Mouse (Mus musculus) Muller cell, postnatal 12 days (primary cell): ENCODE results near the gene Rabif.
"Not testable (repeated sequence)": the region's sequence is repeated elsewhere in the genome, so short reads cannot be mapped to it uniquely, and the experiment has no call there.

ENCODE experiments used
- DNase-seq: peaks from one replicate; pipeline ENCODE4 v3.0.0-alpha.2; 2015; ENCODE audit errors: inconsistent ontology term

The Rabif gene

DNA sequence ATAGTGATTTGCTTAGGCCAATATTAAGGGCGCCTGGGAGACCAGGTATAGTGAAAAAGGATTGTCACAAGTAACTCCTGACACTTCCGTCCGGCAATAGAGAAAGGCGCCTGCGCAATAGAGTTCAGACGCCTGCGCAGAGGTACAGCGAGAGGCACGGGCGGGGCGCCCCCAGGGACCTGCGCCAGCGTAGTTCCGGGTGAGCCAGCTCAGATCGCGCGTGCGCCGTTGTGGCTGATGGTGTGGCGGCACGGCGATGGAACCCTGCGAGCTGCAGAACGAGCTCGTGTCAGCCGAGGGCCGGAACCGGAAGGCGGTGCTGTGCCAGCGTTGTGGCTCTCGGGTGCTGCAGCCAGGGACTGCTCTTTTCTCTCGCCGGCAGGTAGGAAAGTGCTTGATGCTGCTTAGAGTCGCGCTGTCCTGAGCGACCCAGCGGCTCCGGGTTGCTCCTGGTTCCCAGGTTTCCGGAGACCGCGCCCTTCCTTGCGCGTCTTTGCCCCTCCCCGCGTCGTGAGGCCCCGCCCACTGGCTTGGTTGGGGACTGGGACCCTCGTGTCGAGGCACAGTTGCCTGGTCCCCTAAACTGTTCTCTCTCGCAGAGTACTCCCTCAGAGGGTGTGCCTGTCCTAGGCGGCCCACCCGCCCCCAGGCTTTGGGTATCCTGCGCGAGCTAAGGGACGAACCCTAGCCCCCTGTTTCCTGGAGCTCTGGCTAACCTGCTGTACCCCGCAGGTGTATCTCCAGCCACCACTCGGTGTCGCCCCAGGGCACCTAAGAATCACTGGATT is at the start of gene Rabif:
TSS of gene Rabif (plus strand) at position 221 of the 788 bp plus-strand sequence.
- peak; percentile 98 for DNase-seq

DNA sequence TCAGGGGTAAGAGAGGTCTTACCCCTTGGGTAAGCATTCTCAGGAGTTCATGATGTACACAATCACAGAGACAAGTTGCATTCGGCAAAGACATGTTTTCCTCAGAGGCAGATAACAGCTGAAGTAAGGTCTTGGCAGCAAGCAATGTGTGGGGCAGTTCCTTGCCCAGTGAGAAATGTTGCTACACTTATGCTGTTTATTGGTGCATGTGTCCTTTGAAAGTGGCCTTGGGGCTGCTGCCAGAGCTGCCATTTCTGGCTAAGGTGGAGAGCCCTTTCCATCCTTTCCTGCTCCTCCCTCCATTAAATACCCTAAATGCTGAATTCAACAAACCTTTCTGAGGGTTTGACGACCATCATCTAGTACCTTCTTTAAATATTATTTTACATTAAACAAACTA is 49.0 kb upstream of the Rabif start:
- DNase-seq, result no peak

DNA sequence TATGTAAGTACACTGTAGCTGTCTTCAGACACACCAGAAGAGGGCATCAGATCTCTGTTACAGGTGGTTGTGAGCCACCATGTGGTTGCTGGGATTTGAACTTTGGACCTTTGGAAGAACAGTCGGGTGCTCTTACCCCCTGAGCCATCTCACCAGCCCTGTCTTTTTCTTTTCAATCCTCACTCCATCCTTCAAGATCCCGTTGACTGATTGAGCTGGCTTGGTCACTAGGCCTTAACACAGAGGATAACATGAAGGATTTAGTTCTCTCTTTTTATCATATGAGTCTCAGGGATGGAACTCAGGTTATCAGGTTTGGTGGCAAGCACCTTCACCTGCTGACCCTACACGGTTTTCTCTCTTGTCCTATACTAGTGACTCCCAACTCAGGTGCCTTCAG is 45.9 kb upstream of the Rabif start:
- DNase-seq, result not testable (repeated sequence)

DNA sequence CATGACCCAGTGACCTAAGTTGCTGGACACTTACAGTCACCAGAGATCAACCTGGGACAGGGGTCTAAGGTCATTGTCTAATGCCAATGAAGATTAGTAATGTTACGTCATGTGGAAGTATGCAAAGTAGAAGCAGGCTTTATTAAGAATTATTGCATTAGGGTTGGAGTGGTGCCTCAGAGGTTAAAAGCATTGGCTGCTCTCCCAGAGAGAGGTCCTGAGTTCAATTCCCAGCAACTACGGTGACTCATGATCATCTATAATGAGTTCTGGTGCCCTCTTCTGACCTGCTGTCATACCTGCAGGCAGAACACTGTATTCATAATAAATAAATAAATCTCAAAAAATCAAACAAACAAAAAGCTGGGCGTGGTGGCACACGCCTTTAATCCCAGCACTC is 44.2 kb upstream of the Rabif start:
- DNase-seq, result no peak

DNA sequence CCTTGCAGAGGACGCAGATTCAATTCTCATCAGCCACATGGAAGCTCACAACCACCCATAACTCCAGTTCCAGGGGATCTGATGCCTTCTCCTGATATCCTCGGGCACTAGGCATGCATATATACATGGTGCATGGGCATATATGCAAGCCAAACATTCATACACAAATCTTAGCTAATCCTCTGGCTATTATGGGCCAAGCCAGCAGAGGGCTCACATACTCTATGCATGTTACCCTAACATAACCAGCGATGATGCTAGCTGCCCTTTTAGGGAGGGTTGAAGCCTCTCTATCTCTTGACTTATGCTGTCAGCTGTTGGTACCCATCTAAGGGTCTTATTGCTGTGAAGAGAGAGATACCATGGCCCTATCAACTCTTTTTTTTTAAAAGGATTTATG is 43.5 kb upstream of the Rabif start:
- DNase-seq, result peak; percentile 8

DNA sequence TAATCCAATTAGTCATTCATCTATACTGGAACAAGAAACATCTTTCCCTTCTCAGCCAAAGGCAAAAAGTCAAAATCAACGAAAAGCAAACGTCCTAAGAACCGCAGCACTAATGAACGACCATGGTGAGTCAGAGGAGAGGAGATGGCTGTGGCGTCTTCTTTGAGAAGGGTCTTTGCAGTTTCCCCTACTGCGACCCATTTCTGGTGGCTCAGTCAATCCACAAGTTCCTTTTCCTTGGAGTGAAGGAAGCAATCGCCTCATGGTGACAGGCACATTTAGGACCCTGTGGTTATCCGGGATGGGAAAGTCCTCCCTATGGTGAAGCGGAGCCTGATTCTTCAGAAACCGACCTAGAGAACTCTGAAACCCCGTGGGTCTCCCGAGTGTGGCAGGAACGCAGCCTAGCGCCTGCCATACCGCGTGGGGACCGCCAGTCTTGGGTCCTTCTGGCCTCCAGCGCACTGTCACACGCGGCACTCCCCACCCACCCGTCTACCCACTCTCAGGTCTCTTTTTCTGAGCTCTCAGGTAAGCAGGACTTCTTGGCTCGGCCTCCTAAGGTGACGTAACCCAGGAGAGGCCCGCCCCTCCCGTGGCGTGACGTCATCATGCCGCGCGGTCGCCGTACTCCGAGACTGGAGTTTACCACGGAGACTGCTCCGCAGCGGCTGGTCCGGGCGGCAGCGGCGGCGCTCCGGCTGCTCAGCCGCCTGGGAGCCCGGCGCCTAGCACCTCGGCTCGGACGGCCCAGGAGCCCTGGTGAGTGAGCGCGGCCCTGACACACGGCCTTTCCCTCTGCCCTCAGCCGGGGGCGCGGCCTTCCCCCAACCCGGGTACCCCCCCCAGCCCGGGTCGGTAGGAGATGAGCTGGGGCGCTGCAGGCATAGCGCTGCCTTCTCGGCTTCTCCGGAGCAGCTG is 39.3 kb upstream of the Rabif start, which contains the start of gene Klhl12:
TSS of gene Klhl12 (plus strand) at position 628 of the 921 bp plus-strand sequence.
- peak; percentile 93 for DNase-seq

DNA sequence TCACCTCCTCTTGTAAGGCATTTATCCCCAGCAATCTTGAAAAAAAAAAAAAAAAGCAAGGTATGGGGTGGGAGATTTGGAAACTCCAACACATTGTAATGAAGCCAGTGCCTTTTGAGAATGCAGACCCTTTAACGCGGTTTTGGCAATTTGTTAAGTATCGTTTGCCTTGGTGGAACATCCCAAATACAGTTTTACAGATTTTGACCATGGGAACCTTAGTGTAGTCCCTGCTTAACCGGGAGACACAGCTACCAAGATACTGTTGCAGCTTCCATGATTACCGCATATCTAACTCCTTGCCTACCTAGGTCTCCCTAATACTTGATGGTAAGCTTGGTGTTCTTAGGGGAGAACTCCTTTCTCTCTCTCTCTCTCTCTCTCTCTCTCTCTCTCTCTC is 38.4 kb upstream of the Rabif start:
- DNase-seq, result peak; percentile 6

DNA sequence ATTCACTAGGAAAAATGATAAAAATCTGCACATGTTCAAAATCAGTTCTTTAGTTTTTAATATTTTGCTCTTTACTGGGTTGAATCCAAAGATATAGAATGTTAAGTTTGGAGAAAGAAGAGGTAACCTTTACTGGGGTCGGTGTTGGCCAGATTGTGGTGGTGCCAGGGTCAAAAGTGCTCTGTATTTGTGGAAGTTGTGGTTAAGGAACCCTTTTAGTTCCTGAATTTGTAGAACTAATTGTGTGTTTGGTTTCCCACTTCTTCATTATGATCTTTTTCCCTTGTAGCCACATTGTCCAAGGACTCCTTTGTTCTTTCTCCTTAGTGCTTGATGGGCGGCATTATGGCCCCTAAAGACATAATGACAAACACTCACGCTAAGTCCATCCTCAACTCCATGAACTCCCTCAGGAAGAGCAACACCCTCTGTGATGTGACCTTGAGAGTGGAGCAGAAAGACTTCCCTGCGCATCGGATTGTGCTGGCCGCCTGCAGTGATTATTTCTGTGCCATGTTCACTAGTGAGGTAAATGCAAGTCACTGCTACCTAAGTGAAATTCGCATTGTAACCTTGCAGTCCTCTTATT is 36.2 kb upstream of the Rabif start:
- no peak for DNase-seq

DNA sequence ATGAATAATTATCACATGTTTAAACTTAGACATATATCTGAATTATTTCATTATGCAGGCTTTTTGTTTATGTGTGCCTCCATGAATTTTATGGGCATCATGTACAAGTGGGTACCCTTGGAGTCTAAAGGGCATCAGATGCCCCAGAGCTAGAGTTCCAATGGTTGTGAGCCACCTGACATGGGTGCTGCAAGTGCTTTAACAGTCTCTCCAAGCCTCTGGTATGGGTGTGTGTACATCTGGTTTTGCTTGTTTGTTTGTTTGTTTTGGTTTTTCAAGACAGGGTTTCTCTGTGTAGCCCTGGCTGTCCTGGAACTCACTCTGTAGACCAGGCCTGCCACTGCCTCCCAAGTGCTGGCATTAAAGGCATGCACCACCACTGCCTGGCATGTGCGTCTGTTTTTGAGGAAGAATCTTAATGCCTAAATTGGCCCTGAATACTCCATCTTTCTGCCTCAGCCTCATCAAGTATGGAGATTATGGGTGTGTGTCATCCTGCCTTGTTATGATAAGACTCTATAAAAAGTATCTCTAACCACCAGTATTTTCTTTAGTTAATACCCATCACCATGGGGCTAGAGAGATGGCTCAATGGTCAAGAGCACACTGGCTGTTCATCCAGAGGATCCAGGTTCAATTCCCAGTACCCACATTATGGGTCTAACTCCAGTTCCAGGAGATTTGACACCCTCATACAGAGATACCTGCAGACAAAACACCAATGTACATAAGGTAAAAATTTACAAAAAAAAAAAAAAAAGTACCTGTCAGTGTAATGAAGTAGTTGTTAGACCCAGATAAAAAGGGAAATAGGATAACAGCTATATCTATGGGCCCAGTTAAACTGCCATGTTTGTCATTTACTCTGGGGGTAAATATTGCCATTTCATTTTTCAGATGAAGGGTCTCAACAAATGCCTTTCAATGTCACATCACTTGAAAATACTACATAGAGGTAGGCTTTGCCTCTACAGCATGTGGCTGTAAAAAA is 33.9 kb upstream of the Rabif start:
- DNase-seq, result no peak

DNA sequence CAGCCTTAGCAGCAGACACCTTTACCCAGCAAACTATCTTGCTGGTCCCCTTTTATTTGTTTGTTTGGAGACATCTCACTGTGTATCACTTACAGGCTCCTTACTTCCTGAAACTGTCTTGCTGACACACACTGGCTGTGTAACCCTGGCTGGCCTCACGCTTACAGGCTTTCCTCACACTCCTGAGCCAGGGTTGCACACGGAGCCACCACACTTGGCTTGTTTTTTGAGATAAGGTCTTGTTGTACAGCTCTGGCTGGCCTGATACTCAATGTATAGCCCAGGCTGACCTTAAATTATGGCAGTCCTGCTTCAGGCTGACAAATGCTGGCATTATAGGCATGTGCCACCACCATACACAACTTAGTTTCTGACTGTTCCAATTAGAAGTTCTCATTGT is 9.8 kb upstream of the Rabif start:
- DNase-seq, result no peak

DNA sequence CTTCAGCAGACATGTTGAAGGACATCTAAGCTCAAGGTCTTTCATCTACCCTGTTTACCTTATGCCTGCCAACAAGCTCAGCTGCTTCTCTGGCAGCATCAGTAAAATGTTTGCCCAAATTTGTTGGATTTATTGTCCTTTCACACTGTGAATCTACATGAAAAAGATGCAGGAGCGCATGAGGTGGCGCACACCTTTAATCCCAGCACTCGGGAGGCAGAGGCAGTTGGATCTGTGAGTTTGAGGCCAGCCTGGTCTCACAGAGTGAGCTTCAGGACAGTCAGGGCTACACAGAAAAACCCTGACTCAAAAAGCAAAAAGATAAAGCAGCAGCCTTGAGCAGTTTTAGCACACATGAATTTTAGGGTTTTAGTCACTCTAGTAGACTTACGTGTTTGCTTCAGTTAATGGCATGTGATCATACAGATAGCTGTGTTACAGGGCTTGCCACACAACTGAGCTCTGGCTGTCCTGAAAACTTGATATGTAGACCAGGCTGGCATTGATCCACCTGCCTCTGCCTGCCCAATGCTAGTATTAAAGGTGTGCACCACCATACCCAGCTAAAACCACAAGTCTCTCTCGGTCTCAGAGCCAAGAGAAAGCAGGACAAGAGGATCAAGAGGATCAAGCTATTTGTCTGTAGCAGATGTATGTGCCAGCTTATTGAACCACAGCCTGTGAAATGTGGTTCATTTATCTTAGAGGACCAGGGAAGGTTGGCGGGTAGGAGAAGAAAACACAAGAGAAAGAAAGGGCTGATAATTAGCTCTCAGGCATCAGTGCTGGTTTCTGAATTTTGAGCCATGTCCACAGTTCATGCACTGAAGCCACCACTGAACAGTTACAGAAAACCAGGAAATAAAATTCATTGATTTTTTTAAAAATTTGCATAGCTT is 3.3 kb upstream of the Rabif start:
- DNase-seq, result no peak

DNA sequence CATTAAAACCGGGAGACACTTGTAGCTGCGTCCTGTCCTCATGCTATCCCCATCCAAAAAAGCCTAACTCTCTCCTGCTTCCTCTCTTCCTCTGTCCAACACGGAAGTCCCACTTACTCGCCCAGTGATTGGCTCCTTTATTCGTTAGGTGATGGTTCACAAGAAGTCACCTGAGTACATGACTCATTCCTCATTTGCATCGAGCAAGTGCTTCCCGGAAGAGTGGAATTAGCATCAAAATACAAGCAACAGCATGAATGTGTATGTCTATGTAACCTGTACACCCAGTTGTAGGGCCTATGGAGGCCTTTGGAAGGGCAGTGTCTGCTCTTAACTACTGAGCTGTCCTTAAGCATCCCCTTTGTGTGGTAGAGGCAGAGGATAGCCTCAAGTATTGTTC is 2.2 kb upstream of the Rabif start:
- DNase-seq, result no peak

DNA sequence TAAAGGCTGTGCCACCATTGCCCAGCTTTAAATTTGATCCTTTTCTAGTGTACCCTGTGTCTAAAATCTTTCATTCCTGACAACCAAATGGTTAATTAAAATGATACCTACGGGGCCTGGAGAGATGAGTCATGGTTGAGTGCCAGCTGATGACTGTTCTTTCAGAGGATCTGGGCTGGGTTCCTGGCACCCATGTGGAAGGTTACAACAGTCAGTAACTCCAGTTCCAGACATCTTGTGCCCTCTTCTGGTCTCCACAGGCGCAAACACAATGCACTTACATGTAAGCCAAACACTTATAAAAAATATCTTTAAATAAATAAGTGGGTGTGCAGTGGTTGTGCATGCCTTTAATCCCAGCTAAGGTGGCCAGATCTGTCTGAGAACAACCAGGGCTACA is 952 bp upstream of the Rabif start:
- no peak for DNase-seq

DNA sequence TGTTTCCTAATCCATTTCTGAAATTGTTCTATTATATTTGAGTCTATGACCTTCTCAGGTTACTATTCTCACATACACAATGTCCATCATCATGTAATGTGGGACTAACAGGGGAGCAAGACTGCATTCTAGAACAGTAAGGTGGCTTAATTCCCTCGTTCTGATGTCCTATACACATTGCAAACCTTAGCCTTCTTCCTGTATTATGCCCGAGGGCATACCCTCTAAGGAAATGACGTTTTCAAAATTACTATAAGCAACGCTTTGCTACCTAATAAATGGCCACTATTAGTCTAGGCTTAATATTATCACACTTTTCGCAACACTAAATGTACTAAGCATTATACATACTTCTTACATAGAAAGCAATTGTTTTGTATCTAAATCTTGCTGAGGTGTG is 492 bp upstream of the Rabif start:
- no peak for DNase-seq

DNA sequence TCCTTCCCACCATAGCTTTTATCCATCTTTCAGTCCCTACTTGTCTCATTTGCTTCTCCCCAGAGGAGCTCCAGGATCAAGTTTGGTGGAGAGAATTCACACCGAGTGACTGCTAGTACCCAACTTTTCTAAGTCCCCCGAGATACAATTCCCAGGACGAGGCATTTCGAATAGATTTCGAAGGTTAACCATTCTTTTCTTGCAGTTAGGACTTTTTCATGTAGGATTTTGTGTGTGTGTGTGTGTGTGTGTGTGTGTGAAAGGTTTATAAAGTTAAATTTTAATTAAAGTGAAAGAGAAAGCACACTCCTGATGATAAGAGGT is 730 bp downstream of the Rabif start:
- no peak for DNase-seq

DNA sequence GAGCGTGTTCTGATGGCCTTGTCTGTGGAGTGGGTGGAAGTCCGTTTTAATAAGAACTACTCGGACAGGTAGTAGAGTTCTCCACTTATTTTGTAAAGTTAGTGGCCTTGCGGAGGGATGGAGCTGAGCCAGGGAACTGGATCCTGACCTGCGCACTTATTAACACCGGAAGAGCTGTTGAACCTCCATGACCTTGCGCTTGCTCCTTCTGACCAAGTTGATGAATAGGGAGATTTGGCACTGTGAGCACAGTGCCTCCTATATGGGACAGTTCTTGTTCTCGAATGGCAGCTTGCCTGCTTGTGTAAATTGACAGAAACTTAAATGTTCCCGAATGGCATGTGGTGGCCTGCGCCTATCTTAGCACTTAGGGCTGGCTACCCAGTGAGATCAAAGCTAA is 1.5 kb downstream of the Rabif start:
- no peak for DNase-seq

DNA sequence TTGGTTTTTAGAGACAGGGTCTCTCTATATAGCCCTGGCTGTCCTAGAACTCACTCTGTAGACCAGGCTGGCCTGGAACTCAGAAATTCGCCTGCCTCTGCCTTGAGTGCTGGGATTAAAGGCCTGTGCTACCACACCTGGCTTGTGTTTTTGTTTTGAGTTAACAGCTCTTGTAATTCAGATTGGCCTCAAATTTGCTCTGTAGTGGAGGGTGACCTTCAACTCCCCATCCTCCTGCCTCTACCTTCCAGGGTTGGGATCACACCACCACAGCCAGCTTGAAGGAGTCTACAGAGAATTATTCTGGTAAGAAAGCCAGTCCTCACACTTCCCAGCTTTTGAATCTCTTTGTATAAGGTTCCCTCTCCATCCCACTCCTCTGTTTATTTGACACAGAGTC is 6.5 kb downstream of the Rabif start:
- DNase-seq, result no peak

DNA sequence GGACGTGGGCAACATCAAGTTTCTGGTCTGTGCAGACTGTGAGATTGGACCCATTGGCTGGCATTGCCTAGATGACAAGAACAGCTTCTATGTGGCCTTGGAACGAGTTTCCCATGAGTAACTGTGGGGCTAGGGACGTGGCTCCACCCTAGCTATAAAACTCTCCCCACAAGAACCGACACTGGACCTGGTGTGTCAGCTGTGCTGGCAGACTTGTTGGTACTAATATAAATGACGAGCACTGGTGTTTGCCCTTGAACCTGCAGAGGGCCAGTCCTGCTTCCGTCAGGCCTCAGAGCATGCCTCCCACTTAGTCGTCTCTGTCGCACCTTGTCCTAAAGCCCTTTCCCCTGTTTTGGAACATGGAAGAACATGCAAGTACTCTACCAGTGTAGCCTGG is 11.8 kb downstream of the Rabif start:
- DNase-seq, result no peak

DNA sequence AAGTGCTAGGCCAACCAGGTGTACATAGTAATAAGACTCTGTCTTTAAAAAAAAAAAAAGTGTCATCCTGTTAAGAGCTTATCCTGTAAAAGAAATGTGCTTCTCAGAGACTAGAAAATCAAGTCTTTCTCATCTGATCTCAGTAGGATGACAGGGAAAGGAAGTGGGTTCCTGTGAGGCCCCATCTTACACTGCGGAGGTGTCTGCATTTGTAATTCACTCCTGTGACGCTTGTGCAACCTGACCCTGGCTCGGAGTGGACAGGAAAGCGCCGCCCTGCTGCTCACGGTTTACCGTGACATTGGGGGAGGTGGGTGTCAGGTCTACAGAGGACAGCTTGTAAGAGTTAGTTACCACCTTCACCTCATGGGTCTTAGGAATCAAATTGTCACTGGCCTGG is 15.6 kb downstream of the Rabif start:
- no peak for DNase-seq

DNA sequence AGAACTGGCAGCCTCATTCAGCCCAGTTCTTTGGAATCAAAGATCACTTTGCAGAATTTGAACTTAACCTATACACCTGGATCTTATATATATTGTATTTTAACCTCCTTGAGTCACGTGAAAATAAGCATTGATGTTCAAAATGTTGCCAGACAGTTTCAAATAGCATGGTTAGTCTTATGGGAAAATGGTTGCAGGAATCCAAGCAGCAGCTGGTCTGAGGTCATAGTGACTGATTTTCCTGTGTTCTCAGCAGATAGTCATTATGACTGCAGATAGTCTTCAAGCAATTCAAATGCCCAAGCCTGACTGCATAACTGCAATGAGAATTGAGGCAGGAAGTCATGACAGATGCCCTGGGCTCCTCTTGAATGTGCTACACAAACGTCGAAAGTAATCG is 17.7 kb downstream of the Rabif start:
- DNase-seq, result no peak
